Mouse (Mus musculus) lung, postnatal 0 days (tissue): ENCODE data around the gene 4933425L06Rik.

Source experiments
- CTCF ChIP-seq: IDR thresholded peaks from 2 replicates; pipeline ENCODE4 v1.5.1; 2016; ENCODE audit warnings: antibody characterized with exemption, mild to moderate bottlenecking
- EP300 ChIP-seq: IDR thresholded peaks from 2 replicates; pipeline ENCODE4 v1.6.1; 2016; ENCODE audit warnings: antibody characterized with exemption, mild to moderate bottlenecking, control low read depth

- TF ChIP-seq CTCF = no peak
- TF ChIP-seq EP300 = no peak
Observed at GRCm38 (mm10) chr13:105150006-105150405, 68.1 kb downstream of the 4933425L06Rik start.
